Mouse (Mus musculus) stomach, postnatal 0 days (tissue): ENCODE data around the gene Hspb1. TPM values are rescaled to one million over a fixed set of nuclear protein-coding genes. Genes with fewer than 3 reads are reported as not detected.

ENCODE experiments used
- ATAC-seq: fragments of 200-750 bp; cut with Nextera tagmentation; 2 replicates; pipeline ENCODE4 v1.8.0; 2017; ENCODE audit not compliant: low FRiP score, low TSS enrichment
- DNase-seq: peaks from one replicate; pipeline ENCODE4 v3.0.0-alpha.2; 2016; ENCODE audit warnings: low spot score
- H3K27ac ChIP-seq: fragments of 300-500 bp; sonication (generic); replicated peaks from 2 replicates; pipeline ENCODE4 v1.5.1; 2014; ENCODE audit warnings: mild to moderate bottlenecking, control low read depth
- H3K27me3 ChIP-seq: fragments of 300-500 bp; sonication (generic); 2 replicates; pipeline ENCODE4 v1.6.1; 2014; ENCODE audit warnings: low read length; ENCODE audit not compliant: control insufficient read depth, insufficient read depth
- H3K36me3 ChIP-seq: fragments of 300-500 bp; sonication (generic); 2 replicates; pipeline ENCODE4 v1.6.1; 2014; ENCODE audit warnings: low read length, mixed read lengths; ENCODE audit not compliant: control insufficient read depth, insufficient read depth
- H3K4me1 ChIP-seq: fragments of 300-500 bp; sonication (generic); replicated peaks from 2 replicates; pipeline ENCODE4 v1.6.1; 2014; ENCODE audit warnings: antibody characterized with exemption; ENCODE audit not compliant: control insufficient read depth, insufficient read depth
- H3K4me2 ChIP-seq: fragments of 300-500 bp; sonication (generic); replicated peaks from 2 replicates; pipeline ENCODE4 v1.6.1; 2014; ENCODE audit warnings: low read depth, mild to moderate bottlenecking, control low read depth, moderate library complexity
- H3K4me3 ChIP-seq: fragments of 300-500 bp; sonication (generic); 2 replicates; pipeline ENCODE4 v1.5.1; 2014; ENCODE audit warnings: low read depth, low read length, control low read depth
- H3K9ac ChIP-seq: fragments of 300-500 bp; sonication (generic); 2 replicates; pipeline ENCODE4 v1.6.1; 2014; ENCODE audit warnings: mild to moderate bottlenecking, low read length, control low read depth, mixed read lengths
- H3K9me3 ChIP-seq: fragments of 300-500 bp; sonication (generic); 2 replicates; pipeline ENCODE4 v1.6.1; 2016; ENCODE audit warnings: low read length; ENCODE audit not compliant: control insufficient read depth
- CTCF ChIP-seq: IDR thresholded peaks from 2 replicates; pipeline ENCODE4 v1.5.1; 2016; ENCODE audit warnings: antibody characterized with exemption, low read depth, mild to moderate bottlenecking, moderate library complexity
- EP300 ChIP-seq: optimal IDR thresholded peaks from 2 replicates; pipeline ENCODE3; 2016; ENCODE audit warnings: antibody characterized with exemption
- WGBS: fragments of 180-500 bp; shearing (Covaris S2); extraction: QIAGEN DNeasy Blood & Tissue Kit; methylation state at CpG from one replicate; pipeline ENCODE4 v1.1.7; 2014; 5-methylcytosine and 5-hydroxymethylcytosine counted together
- polyA plus RNA-seq: library from polyadenylated mRNA; unstranded; fragments of >200 nt; fragmentation: Nextera tagmentation; extraction: Ambion mirVana; gene quantifications from 2 replicates; pipeline ENCODE4 v1.2.1, GENCODE M21; 2015

The Hspb1 gene
- polyA plus RNA-seq, 1 experiment from 2014 or later = 1,355 TPM

DNA sequence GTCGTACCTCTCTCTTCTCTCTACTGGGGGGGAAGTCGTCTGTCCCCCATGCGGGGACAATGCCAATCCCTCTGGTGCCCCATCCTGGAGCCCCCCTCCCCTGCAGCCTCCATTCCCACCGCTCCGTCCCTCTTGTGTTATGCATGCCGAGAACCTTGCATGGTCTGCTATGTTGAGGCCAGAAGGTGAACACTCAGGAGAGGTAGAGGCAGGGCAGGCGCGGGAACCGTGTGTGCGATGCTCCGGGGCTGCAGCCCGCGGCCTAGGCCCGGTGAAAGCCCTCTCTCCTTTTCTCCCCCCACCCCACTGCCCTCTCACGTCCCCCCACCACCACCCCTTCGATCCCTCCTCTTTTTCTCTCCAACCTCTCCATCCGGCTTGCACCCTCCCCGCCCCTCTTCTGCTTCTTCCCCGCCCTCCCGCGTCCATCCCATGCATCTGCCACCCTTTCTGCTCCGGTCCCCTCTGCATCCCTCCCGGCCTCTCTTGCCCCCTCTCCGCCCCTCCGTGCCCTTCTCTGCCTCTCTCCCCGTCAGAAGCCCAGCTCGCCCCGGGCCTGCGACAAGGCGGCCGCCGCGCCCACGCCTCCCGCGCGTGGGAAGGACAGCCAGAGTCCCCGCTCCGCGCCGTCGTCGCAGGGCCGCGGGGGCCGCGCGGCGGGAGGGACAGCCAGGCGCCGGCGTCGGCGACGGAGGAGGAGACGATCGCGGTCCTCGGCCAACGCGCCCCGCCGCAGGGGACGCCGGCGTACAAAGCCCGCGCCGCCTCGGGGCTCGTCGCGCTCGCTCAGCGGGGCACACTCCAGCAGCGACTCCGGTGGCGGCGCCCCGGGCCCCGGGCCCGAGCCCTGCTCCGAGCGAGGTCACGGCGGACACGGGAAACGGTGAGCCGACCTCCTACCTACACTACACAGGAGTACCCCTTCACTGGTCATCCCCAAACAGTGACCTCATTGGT, 19.8 kb upstream of the Hspb1 start:
- H3K4me1 ChIP-seq = no peaks in the 10 kb centered on the region
- 1% methylated on average over 63 of the region's 89 CpGs for WGBS
- peak overlapping the region; percentile 53 for H3K9ac ChIP-seq
- DNase-seq (no peak), ATAC-seq (0 out of 2 replicates have a peak, but pooled peaks have one; percentile 47)
- no peaks in the 10 kb centered on the region for H3K9me3 ChIP-seq
- peak overlapping the region; percentile 49 for H3K4me3 ChIP-seq
- TF ChIP-seq CTCF = no peak
- TF ChIP-seq EP300 = no peak
- H3K27me3 ChIP-seq = 0 out of 2 replicates have a peak, but pooled peaks cover 3% of the 10 kb centered on the region
- H3K27ac ChIP-seq = no peak overlapping the region
- no peaks in the 10 kb centered on the region for H3K36me3 ChIP-seq
- H3K4me2 ChIP-seq = peak overlapping the region; percentile 80

DNA sequence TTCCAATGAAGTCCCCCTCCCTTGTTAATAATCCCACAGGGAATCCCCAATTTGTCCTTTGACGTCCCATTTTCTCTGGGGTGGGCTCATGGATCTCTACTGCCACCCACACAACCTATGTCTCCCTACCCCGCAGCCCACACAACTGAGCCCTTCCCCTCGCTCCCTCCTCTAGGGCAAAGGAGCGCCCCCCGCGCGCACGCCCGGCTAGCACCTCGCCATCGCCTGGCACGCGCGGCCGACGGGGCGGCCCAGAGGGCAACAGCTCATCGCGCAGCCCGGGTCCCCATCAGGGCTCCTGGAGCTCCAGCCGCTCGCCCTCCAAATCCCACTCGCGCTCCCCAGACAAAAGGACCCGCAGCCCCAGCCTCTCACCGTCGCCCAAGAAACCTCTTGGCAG, 19.1 kb upstream of the Hspb1 start:
- DNase-seq (no peak), ATAC-seq (no peak)
- H3K4me1 ChIP-seq = no peaks in the 10 kb centered on the region
- TF ChIP-seq CTCF (no peak), EP300 (no peak)
- H3K4me2 ChIP-seq = peak overlapping the region; percentile 80
- H3K4me3 ChIP-seq = peak overlapping the region; percentile 49
- 0 out of 2 replicates have a peak, but pooled peaks cover 3% of the 10 kb centered on the region for H3K27me3 ChIP-seq
- H3K27ac ChIP-seq = no peak overlapping the region
- H3K9ac ChIP-seq = no peak overlapping the region
- H3K9me3 ChIP-seq = no peaks in the 10 kb centered on the region
- H3K36me3 ChIP-seq = no peaks in the 10 kb centered on the region
- 4% methylated on average over 27 of the region's 27 CpGs for WGBS

DNA sequence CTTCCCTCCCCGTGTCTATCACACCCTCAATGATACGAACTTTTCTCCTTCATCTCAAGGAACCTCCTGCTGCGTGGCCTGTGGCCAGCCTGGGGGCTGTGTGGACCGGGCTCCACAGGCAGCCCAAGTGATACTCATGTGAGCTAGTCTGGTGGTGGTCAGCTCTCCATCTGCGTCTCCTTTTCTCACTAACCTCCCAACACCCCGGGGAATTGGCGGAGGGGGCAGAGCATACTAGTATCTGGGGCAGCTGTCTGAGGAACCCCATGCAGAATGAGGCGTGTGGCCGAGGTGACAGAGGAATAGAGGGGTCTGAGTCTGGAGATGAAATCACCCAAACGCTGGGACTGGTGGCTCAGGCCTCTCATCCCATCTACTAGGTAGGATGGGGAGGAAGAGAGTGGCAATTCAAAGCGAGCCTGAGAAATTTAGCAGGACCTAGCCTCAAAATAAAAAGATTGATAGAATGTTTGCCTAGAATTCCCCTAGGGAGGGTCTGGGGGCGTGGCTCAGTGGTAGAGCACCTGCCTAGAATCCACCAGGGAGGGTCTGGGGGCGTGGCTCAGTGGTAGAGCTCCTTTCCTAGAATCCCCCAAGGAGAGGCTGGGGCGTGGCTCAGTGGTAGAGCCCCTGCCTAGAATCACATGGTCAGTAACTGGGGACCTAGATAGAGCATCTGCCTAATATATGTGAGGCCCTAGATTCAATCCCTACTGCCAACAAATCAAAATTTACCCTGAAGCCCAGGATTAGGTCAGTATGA, 17.9 kb upstream of the Hspb1 start:
- Histone ChIP-seq H3K36me3 (no peaks in the 10 kb centered on the region), H3K4me1 (no peaks in the 10 kb centered on the region), H3K9me3 (no peaks in the 10 kb centered on the region), H3K4me3 (no peak overlapping the region), H3K27ac (no peak overlapping the region), H3K9ac (no peak overlapping the region), H3K27me3 (0 out of 2 replicates have a peak, but pooled peaks cover 3% of the 10 kb centered on the region), H3K4me2 (no peak overlapping the region)
- DNase-seq (no peak), ATAC-seq (no peak)
- TF ChIP-seq EP300 = no peak
- no peak for TF ChIP-seq CTCF
- WGBS = 66% methylated on average over 14 of the region's 14 CpGs

DNA sequence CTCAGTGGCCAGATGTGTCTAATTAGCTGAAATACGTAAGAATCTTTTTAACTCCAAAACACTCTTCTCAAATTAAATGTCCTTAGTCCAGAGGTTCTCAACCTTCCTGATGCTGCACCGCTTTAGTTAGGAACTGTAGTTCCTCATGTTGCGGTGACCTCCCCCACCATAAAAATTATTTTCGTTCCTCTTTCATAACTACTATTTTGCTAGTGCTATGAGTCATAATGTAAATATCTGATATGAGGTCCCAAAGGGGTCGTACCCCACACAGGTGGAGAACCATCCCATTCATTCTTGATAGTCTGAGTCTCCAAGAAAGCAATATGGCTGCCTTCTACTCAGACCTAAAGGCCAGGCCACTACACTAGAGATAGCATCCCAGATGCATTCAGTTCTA, 17.2 kb upstream of the Hspb1 start:
- Histone ChIP-seq H3K4me3 (no peak overlapping the region), H3K27ac (no peak overlapping the region), H3K4me1 (no peaks in the 10 kb centered on the region), H3K9me3 (no peaks in the 10 kb centered on the region), H3K4me2 (no peak overlapping the region), H3K9ac (no peak overlapping the region), H3K27me3 (0 out of 2 replicates have a peak, but pooled peaks cover 3% of the 10 kb centered on the region), H3K36me3 (no peaks in the 10 kb centered on the region)
- ATAC-seq (no peak), DNase-seq (no peak)
- TF ChIP-seq EP300 = no peak
- TF ChIP-seq CTCF = no peak
- 79% methylated on average over 5 of the region's 5 CpGs for WGBS

DNA sequence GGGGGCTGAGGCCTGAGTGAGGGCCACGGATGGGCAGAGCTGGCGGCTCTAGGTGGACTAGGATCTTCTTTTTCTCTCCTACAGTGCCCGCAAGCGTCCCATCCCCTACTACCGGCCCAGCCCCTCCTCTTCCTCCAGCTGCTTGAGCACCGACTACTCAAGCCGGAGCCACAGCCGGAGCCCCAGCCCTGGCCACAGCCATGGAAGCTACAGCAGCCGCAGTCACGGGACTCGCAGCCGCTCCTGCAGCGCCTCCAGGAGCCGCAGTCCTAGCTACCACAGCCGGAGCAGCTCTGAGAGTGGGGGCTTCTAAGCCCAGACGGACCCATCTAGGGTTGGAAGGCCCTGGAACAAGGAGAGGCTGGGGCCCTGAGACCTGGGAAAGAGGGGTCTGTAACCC, 14.7 kb upstream of the Hspb1 start:
- Histone ChIP-seq H3K9ac (peak overlapping the region; percentile 18; the same call in 1 of the 2 replicates), H3K36me3 (no peaks in the 10 kb centered on the region), H3K27me3 (no peaks in the 10 kb centered on the region), H3K9me3 (no peaks in the 10 kb centered on the region), H3K4me3 (no peak overlapping the region), H3K4me1 (0 out of 2 replicates have a peak, but pooled peaks cover 4% of the 10 kb centered on the region), H3K27ac (no peak overlapping the region), H3K4me2 (no peak overlapping the region)
- WGBS = 24% methylated on average over 16 of the region's 16 CpGs
- ATAC-seq = no peak
- no peak for DNase-seq
- TF ChIP-seq CTCF = no peak
- no peak for TF ChIP-seq EP300
